In the genomic region with DNA sequence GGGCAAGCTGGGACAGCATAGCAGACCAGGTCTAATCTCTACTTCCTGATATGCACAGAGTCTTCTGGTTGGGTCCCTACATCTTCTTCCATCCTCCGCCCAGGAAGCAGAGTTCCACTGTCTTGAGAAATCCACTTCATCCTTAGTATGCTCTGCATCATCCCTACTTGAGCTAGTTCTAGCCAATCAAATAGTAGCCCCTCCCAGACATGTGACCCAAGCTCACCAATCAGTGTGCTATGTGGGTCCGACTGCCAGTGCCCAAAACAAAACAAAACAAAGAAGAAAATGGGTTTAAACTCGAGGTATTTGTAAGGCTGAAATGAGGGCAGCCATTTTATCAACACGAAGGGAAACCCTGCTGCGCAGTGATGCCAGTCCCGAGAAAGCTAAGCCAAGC, we compare ENCODE assay signal across 21 mouse cellular contexts. TPM values are rescaled to one million over a fixed set of nuclear protein-coding genes. Genes with fewer than 3 reads are reported as not detected.
"Had no signal": no experiment of that assay in that cellular context is flagged by ENCODE, and none has a peak within 500 bp of the region (broad histone marks: within the 10 kb centered on the region; RNA-seq: fewer than 3 reads in every experiment).

No protein-coding gene starts in this region.

- ATAC-seq: liver, postnatal 0 days; midbrain, embryonic 15.5 days had no signal

- H3K36me3 ChIP-seq: midbrain, embryonic 12.5 days; midbrain, embryonic 15.5 days; neural tube, embryonic 15.5 days had no signal

- H3K27ac ChIP-seq: kidney, postnatal 0 days; layer of hippocampus, adult 2 months; left cerebral cortex, adult 2 months; limb, embryonic 12.5 days; limb, embryonic 15.5 days; liver, embryonic 14.5 days; macrophage; midbrain, embryonic 12.5 days; midbrain, embryonic 15.5 days; neural tube, embryonic 12.5 days; neural tube, embryonic 15.5 days had no signal

- H3K9me3 ChIP-seq: limb, embryonic 12.5 days; limb, embryonic 15.5 days; midbrain, embryonic 12.5 days; midbrain, embryonic 15.5 days; neural tube, embryonic 12.5 days; neural tube, embryonic 15.5 days had no signal

- H3K27me3 ChIP-seq: midbrain, embryonic 15.5 days had no signal

- DNase-seq: layer of hippocampus, adult 9-11 months; left cerebral cortex, postnatal 4 days; liver, postnatal 0 days; lung, embryonic 14.5 days; retina, postnatal 1 day; right cerebral cortex, postnatal 25 days; spleen, adult 18-20 months; thymus, adult 18-20 months; thymus, postnatal 36 days had no signal

- H3K4me3 ChIP-seq: layer of hippocampus, adult 2 months; left cerebral cortex, adult 2 months; limb, embryonic 12.5 days; limb, embryonic 15.5 days; midbrain, embryonic 12.5 days; midbrain, embryonic 15.5 days; neural tube, embryonic 12.5 days; neural tube, embryonic 15.5 days had no signal

RNA-seq across cellular contexts. Expression of gene Fgf18, which starts 28.7 kb away (rescaled TPM):
- total RNA-seq: megakaryocyte, adult 5-6 weeks had no signal
- polyA plus RNA-seq: macrophage had no signal
